Mouse (Mus musculus) heart, embryonic 15.5 days (tissue): Measurements from ENCODE around the gene Adgrf4. TPM values are rescaled to one million over a fixed set of nuclear protein-coding genes. Genes with fewer than 3 reads are reported as not detected.

Experiments used
- ATAC-seq: fragments of 200-750 bp; cut with Nextera tagmentation; replicated peaks from 2 replicates; pipeline ENCODE4 v1.8.0; 2017; ENCODE audit warnings: low read depth, moderate TSS enrichment; ENCODE audit not compliant: insufficient number of reproducible peaks, insufficient read depth, low FRiP score
- H3K27ac ChIP-seq: fragments of 300-500 bp; sonication (generic); 2 replicates; pipeline ENCODE4 v1.5.1; 2015; ENCODE audit warnings: mild to moderate bottlenecking, inconsistent platforms
- H3K27me3 ChIP-seq: fragments of 300-500 bp; sonication (generic); 2 replicates; pipeline ENCODE4 v1.6.1; 2015; ENCODE audit warnings: inconsistent platforms
- H3K36me3 ChIP-seq: fragments of 300-500 bp; sonication (generic); 2 replicates; pipeline ENCODE4 v1.6.1; 2015; ENCODE audit warnings: mild to moderate bottlenecking, inconsistent platforms
- H3K4me1 ChIP-seq: fragments of 300-500 bp; sonication (generic); replicated peaks from 2 replicates; pipeline ENCODE4 v1.6.1; 2015; ENCODE audit warnings: inconsistent platforms
- H3K4me2 ChIP-seq: fragments of 300-500 bp; sonication (generic); 2 replicates; pipeline ENCODE4 v1.6.1; 2015; ENCODE audit warnings: inconsistent platforms, mild to moderate bottlenecking, moderate library complexity
- H3K4me3 ChIP-seq: fragments of 300-500 bp; sonication (generic); 2 replicates; pipeline ENCODE4 v1.5.1; 2015; ENCODE audit warnings: mild to moderate bottlenecking, inconsistent platforms
- H3K9ac ChIP-seq: fragments of 300-500 bp; sonication (generic); 2 replicates; pipeline ENCODE4 v1.6.1; 2015; ENCODE audit warnings: mild to moderate bottlenecking, inconsistent platforms
- H3K9me3 ChIP-seq: fragments of 300-500 bp; sonication (generic); replicated peaks from 2 replicates; pipeline ENCODE4 v1.6.1; 2016; ENCODE audit warnings: inconsistent platforms
- WGBS: fragments of 180-500 bp; shearing (Covaris S2); methylation state at CpG from one replicate; pipeline ENCODE4 v1.1.7; 2015; ENCODE audit warnings: mixed read lengths; 5-methylcytosine and 5-hydroxymethylcytosine counted together
- polyA plus RNA-seq: library from polyadenylated mRNA; unstranded; fragments of >200 nt; fragmentation: Nextera tagmentation; extraction: Ambion mirVana; gene quantifications from 2 replicates; pipeline ENCODE4 v1.2.1, GENCODE M21; 2015

The Adgrf4 gene
- polyA plus RNA-seq, 1 experiment from 2014 or later = 0.04 TPM

GRCm38 (mm10) chr17:42643416-42643815, 48.7 kb downstream of the Adgrf4 start:
- Histone ChIP-seq H3K4me1 (peaks cover 3% of the 10 kb centered on the region; the same call in 1 of the 2 replicates), H3K27me3 (no peaks in the 10 kb centered on the region), H3K4me3 (no peak overlapping the region), H3K9ac (no peak overlapping the region), H3K9me3 (no peaks in the 10 kb centered on the region), H3K4me2 (no peak overlapping the region), H3K27ac (no peak overlapping the region), H3K36me3 (no peaks in the 10 kb centered on the region)
- peak; percentile 80 for ATAC-seq
- 61% methylated on average over 3 of the region's 3 CpGs for WGBS

DNA sequence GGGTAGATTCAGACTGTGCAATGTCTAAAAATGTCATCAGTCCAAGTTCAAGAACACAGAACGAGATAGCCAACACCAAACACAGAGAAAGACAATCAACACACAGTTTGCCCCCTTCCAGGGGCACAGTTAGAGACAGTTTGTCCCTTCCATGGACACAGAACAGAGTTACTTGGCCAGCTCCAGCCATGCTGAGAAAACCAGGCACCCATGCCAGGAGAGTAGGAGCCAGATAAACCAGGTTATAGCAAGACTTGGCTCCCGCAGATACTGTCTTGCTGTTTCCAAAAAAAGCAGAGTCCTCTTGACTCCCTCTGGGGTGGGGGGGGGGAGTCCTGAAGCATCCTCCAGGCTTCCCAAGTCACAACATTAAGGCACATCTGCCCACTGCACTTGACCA, 61.9 kb downstream of the Adgrf4 start:
- ATAC-seq = no peak
- Histone ChIP-seq H3K9ac (no peak overlapping the region), H3K4me2 (no peak overlapping the region), H3K27me3 (no peaks in the 10 kb centered on the region), H3K4me3 (no peak overlapping the region), H3K4me1 (no peaks in the 10 kb centered on the region), H3K36me3 (no peaks in the 10 kb centered on the region), H3K9me3 (no peaks in the 10 kb centered on the region), H3K27ac (no peak overlapping the region)
- 53% methylated on average over 2 of the region's 2 CpGs for WGBS

DNA sequence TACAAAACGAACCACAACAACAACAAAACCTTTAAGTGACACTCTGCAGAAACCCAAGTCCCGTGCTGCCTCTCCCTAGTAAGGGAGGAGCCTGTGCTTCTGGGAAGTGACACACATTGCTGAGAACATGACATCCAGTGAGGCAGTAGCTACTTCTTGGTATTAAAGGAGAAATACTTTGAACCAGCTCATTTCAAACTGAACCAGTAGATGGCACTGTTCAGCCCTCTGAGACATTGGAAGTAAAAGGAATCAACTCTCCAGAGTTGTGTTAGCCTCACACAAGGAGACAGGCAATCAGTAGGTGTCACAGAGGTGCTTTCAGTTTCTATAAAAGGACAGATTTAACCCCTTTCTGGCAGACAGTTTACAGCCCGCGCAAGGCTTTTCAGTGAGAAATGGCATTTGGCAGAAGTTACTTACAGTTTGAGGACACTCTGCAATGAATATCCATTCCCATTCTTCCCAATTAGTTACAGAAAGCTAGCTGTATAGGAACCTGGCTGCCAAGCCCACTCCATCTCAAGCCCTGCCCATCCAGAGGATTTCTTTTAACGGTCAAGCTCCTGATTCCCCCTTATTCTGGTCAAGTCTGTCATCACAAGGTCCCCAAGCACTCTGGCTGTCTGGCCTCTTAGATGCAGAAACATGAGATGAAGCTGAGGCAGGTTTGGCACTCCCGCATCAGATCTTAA, 78.9 kb downstream of the Adgrf4 start:
- Histone ChIP-seq H3K9ac (no peak overlapping the region), H3K36me3 (no peaks in the 10 kb centered on the region), H3K4me3 (no peak overlapping the region), H3K27ac (no peak overlapping the region), H3K4me2 (no peak overlapping the region), H3K9me3 (no peaks in the 10 kb centered on the region), H3K27me3 (no peaks in the 10 kb centered on the region), H3K4me1 (no peaks in the 10 kb centered on the region)
- 32% methylated on average over 6 of the region's 6 CpGs for WGBS
- ATAC-seq = no peak

DNA sequence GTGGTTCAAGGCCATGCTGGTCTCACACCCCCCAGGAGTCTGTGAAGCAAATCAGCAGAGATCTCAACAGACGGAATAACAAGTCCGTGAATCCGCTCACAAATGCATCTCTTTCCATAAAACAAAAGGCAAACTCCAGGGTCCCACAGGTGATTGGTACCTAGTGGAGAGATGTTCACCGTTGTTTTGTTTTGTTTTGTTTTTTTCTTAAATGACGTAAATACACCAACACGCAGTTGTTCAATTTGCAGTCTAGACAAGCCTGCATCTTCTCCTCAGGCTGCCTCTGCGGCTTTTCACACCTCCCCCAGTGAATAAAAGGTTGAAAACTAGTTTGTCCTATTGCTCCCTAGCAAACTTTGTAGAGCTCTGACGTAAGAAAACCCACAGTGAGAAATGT, 80.8 kb downstream of the Adgrf4 start, which contains the start of gene Opn5:
Gene Opn5 (minus strand): TSS at position 101 of the 400 bp plus-strand sequence.
- H3K4me2 ChIP-seq = no peak within 1 kb of the TSS
- no peaks in the 10 kb centered on the region for H3K36me3 ChIP-seq
- no peak within 1 kb of the TSS for H3K4me3 ChIP-seq
- no peak within 1 kb of the TSS for H3K9ac ChIP-seq
- ATAC-seq = no peak
- H3K9me3 ChIP-seq = no peaks in the 10 kb centered on the region
- WGBS = 71% methylated on average over 8 of the region's 8 CpGs
- H3K27ac ChIP-seq = no peak within 1 kb of the TSS
- H3K4me1 ChIP-seq = no peaks in the 10 kb centered on the region
- H3K27me3 ChIP-seq = no peaks in the 10 kb centered on the region

GRCm38 (mm10) chr17:42608270-42608669, 83.8 kb downstream of the Adgrf4 start:
- Histone ChIP-seq H3K9me3 (no peaks in the 10 kb centered on the region), H3K27me3 (no peaks in the 10 kb centered on the region), H3K36me3 (no peaks in the 10 kb centered on the region), H3K4me2 (no peak overlapping the region), H3K4me1 (no peaks in the 10 kb centered on the region), H3K27ac (no peak overlapping the region), H3K9ac (no peak overlapping the region), H3K4me3 (no peak overlapping the region)
- WGBS = 56% methylated on average over 3 of the region's 3 CpGs
- ATAC-seq = no peak

Other genes with a start within 250 kb of the Adgrf4 start
- gene Opn5, start 80.9 kb downstream of the Adgrf4 start, polyA plus RNA-seq = not detected in 2 replicates
- gene Adgrf2, start 49.9 kb upstream of the Adgrf4 start, polyA plus RNA-seq = 0.05 and 0.08 TPM in 2 replicates
- 16.7 and 18.1 TPM in 2 replicates for gene Cd2ap, start 184.4 kb upstream of the Adgrf4 start, polyA plus RNA-seq